Mouse (Mus musculus): ENCODE measurements around the gene Mucl2. TPM values are rescaled to one million over a fixed set of nuclear protein-coding genes. Genes with fewer than 3 reads are reported as not detected.
"Not testable (repeated sequence)": the region's sequence is repeated elsewhere in the genome, so short reads cannot be mapped to it uniquely, and the experiment has no call there.

Gene Mucl2
- polyA plus RNA-seq (2015; fragmentation: Nextera tagmentation; extraction: Ambion mirVana) = 2.0 and 2.7 TPM in 2 replicates

DNA sequence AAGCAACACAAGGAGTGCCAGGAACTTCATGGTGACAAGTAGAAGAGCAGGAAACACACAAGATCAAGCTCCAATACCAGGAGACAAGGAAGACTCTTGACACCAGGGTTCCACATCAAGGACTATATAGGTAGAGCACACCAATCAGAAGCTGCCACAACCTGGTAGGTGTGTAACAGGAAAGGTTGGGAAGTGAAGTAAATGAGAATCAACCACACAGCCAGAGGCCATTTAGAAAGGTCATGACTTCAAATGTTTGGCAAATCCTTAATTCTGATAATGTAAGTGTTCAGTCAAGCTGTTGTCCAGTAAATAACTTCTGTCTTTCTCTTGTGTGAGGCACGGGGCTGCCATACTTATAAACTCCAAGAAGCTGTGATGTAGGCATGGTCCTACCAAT is at the start of gene Mucl2:
TSS of gene Mucl2 (minus strand) at position 101 of the 400 bp plus-strand sequence.
- DNase-seq (ENCODE audit: low spot score) = no peak

DNA sequence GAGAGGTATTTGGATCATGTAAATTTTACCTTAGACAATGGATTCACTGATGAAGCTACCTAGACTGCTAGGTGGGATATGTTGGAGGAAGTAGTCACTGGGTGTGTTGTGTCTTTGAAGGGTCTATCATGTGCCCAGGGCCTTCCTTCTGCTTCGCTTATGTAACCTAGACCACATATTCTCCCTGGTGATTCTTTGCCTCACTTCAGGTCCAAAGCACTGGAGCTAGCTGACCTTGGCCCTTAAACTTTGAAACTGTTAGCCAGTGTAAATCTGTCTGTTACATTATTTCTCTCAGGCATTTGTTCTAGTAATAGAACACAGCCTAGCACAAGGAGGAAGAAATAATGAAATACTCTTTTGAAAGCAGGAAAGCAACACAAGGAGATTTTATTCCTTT is 13.9 kb upstream of the Mucl2 start:
- not testable (repeated sequence) for DNase-seq (ENCODE audit: low spot score)

Small RNA genes within 50 kb of the gene (microRNA-seq; reads per million reads assigned to microRNA genes)
- gene Gm22852 (ENCODE audit: borderline number of aligned reads) = not detected

Other genes starting within 250 kb of the Mucl2 start
- 0.75 and 0.98 TPM in 2 replicates for gene Mucl1, start 143.8 kb downstream of the Mucl2 start, polyA plus RNA-seq (2015; fragmentation: Nextera tagmentation; extraction: Ambion mirVana)

Data from thymus, postnatal 0 days (tissue).